Mouse (Mus musculus): ENCODE results near the gene Foxn3.
A peak's percentile ranks its signal among the peaks of the same experiment; 100 is the strongest.

Gene Foxn3

GRCm38 (mm10) chr12:99563219-99564059 lies at the start of gene Foxn3:
Foxn3 (minus strand) TSS chr12:99563582.
- DNase-seq = peak; percentile 98

GRCm38 (mm10) chr12:99612181-99612871 lies 48.9 kb upstream of the Foxn3 start:
- peak; percentile 90 for DNase-seq

DNA sequence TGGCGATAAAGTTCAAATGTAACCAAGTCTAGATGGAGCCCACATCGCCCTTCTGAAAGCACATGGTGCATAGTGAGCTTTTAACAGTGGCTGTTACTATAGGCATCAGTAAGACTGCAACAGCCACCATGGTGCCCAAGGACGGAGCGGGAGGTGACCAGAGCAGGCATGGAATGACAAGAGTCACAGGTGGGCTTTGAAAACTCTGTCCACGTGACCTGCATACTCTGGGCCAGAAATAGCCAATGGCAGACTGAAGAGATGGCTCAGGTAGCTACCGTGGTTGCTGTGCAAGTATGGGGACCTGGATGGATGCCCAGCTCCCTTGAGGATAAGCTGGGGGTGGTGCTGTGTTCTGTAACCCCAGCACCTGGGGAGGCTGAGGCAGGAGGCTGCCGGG lies 47.5 kb upstream of the Foxn3 start:
- DNase-seq = peak; percentile 86

DNA sequence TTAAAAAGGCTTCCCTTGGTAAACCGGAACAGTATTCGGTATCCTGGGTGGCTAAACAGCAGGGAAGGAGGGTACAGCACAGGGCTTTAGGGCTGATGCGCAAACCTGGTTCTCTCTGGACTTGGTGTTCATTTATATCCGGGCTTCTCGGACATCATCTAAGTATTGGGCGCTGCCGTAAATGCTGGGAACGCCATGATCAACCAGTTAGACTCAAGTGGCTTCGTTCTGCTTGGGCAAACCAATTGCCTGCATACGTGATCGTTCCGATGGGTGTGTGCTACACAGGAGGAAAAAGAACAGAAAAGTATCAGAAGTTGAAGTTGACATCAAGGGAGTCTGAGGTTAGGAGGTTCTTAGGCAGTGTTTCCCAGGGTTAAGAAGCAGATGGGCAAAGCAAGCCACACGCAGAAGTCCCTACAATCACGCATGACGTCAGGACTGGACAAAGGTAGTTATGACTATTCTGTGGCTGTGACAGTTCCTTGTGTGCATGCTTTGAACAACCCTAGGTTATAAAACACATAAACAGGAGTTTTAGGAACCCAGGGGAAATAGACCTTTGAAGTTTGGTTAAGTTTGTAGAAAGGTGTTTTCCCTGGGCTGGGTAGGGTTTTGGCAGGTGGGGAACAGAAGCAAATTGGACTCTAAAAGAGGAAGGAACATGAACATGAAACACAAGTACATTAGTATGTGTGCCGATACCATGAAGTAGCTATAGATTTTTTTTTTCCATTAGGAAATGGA lies 46.9 kb upstream of the Foxn3 start:
- no peak for DNase-seq

- peak; percentile 98 for DNase-seq
These were observed 46.3 kb upstream of the Foxn3 start for GRCm38 (mm10) chr12:99609643-99610042.

GRCm38 (mm10) chr12:99608279-99608955 lies 45.0 kb upstream of the Foxn3 start:
- DNase-seq = peak; percentile 93

DNA sequence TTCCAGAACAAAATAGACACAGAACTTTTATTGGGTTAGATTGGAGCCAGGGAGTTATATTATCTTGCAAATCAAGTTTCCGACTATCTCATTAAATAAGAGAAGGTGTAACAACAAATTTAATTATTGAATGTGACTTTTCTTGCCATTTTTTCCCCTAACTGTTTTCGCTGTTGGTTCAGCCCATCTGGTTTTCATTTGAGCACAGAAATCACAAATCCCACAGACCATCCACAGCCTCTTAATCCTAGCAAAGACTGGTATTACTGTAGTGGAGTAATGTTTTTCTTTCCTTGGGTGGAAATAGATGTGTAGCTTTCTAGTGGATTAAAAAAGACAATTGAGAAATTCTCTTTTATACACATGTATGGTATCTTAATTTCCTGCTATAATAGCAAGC lies 40.0 kb upstream of the Foxn3 start:
- DNase-seq = peak; percentile 1

GRCm38 (mm10) chr12:99601841-99602240 lies 38.5 kb upstream of the Foxn3 start:
- no peak for DNase-seq

DNA sequence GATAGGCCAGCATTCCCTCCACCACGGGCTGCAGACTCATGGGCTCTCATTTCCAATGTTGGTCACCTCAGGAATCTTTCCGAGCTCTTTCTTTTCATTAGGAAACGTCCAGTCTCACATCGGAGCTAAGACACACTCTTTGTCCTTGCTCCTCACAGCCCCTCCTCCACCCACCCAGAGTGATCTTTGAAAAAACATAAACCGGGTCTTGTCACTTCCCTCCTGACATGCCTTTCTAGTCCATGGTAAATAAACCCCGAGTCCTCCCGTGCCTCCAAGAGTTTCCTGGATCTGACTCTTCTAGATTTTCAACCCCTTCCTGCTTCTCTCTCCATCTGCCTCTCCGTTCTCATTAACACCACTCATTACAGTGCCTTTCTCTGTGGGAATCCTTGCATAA lies 38.0 kb upstream of the Foxn3 start:
- peak; percentile 67 for DNase-seq

DNA sequence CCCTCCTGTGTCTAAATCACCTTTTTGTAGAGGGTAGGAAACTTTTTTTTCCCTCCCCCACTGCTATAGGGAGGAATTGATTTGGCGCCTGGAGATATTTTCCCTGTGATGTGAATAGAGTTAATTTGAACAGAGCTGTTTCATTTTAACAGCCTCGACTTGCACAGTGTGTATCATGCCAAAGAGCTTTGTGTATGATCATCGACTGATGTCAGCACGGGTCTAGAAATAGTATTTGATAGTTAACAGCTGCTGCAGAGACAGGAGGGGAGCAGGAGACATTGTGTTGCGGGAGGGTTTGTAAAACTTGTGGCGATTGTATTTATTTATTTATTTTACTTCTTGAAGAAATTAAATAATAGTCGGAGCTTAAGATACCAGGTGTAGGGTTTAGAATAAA lies 36.2 kb upstream of the Foxn3 start:
- peak; percentile 45 for DNase-seq

DNA sequence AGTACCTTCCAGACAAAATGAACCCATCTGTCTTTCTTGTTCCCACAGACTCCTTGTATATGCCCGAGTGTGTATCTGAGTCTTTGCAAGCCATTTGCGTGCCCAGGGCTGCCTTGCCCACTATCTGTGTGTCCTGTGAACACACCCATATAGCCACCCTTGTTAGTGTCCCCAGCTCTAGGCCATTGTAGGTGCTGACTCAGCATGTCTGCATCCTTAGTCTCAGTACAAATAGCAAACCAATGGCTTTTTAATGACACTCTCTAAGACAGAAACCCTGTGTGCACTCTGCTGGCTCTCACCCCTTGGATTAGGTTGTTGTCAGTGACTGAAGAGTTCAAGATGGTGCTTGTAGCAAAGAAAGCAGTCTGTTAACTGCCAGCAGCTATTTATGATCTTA lies 33.0 kb upstream of the Foxn3 start:
- DNase-seq = peak; percentile 68

DNA sequence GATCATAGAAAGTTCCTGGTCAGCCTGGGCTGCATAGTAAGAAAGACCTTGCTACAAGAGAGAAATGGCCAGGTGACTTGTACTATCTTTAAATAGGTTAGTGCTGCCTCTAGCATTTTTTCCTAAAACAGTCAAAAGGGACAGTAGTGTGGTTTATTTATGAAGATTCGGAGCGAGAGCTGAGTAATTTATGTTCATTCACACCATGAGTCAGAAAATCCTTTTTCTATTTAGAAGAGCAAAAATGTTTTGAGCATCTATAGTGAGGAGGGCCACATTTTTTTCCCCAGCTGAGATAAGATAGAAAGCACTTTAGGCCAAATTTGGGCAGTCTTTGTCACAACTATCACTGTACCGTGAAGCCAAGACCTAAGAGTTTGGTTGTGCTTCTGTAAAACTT lies 24.0 kb upstream of the Foxn3 start:
- DNase-seq = no peak

GRCm38 (mm10) chr12:99579989-99580388 lies 16.6 kb upstream of the Foxn3 start:
- DNase-seq = no peak

DNA sequence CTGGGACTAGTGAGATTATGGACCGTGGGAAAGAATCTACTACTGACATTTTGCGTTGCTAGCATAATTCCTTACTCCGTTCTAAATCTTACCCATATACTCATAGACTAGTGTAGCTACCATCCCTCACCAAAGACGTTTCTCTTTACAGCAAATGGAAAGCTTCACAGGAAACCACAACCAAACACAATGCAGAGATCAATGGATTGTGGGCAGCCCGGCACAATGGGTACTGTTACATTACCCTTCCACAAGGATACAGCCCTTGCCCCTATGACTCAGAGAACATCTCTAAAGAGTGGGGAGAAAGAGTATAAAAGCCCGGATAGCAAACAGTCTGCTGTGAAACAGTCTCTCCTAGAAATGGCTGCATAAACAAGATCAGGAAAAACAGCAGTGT lies 13.3 kb upstream of the Foxn3 start:
- DNase-seq = no peak

DNA sequence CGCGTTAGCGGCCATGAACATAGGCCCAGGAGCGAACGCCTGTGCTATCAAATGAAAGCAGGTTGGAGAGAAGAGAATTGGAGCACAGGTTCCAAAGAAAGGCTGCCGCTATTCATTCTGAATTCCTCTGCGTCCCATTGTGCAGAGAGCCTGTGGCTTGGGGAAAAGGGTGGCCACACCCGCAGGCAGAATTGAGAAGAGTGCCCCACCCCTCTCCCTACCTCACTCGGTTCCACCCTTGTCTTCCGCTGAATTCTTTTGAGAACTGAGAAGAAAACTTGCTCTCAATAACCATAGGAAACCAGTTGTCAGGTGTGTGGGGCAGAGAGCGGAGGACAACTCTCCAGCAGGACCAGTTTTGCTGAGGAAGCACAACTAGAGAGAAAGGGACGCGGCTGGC lies 10.9 kb upstream of the Foxn3 start:
- no peak for DNase-seq

DNA sequence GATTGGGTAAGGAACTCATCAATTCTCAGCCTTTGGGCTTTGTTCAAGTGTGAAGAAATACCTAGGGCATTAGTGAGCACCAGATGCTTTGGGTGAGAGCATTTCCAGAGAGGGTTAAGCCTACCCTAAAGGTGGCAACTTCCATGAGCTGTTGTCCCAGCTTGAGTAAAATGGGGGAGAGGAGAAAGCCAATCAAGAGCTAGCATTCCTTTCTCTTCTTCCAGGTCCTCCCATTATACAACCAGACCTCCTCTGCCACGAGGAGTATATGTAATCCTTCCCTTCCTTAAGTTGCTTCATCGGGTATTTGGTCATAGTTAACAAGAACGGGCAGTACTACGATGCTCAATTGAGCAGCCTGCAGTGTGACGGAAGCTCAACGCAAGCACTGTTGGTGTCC lies 9.7 kb upstream of the Foxn3 start:
- DNase-seq = no peak

DNA sequence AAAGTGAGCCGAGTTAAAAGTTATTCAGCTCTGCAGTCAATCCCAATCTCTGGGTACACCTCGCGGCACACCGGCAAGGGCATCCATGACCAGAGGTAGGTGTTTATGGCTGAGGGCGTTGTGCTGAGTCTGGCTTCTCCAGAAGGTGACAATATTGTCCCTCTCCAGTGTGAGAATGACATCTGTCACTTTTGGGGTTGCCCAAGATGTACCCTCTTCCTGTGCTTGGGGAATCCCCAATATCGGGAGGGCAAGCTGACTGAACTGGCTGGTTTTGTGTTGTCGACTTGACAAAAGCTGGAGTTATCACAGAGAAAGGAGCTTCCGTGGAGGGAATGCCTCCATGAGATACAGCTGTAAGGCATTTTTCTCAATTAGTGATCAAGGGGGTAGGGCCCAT lies 8.6 kb upstream of the Foxn3 start:
- DNase-seq = no peak

- DNase-seq = peak; percentile 94
These were observed 7.0 kb upstream of the Foxn3 start for GRCm38 (mm10) chr12:99570197-99570956.

GRCm38 (mm10) chr12:99565606-99566005 lies 2.2 kb upstream of the Foxn3 start:
- peak; percentile 86 for DNase-seq

DNA sequence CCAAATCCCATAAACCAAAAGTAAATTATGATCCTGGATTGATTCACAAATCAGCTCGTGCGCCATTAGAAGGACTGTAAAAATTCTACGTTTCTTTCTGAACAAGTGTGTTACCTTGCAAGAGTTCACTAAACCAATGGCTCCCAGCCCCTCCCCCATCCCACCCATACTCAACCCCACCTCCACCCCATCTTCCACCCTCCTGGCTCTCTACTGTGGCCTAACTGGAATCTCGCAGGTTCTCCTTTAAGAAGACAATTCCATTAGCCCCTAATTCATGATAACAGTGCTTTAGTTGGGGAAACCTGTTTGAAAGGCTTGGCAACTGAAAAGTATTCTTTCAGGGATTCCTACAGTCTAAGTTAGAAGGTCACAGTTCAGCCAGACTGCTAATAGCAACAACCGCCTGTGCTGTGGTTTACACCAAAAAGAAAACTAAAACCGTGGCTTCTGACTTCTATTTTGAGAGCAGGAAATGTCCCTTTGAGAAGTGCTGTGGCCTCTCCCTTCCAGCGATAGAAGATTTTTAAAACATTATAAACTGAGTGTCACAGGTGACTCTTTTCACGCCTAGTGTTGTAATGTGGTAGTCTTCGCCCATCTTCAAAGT lies 1.0 kb upstream of the Foxn3 start:
- peak; percentile 87 for DNase-seq

- no peak for DNase-seq
These were observed 554 bp downstream of the Foxn3 start for GRCm38 (mm10) chr12:99562867-99563189.

Data from heart, adult 11 months (tissue).